Mouse (Mus musculus) cerebellum, adult 2 months (tissue): ENCODE measurements around the gene Tinagl1.

Source experiments
- CTCF ChIP-seq: fragments of 200-500 bp; IDR thresholded peaks from 2 replicates; pipeline ENCODE4 v1.5.1; 2011; ENCODE audit warnings: low read depth, mild to moderate bottlenecking, control low read depth, low read length, moderate library complexity, borderline replicate concordance; ENCODE audit not compliant: insufficient read depth
- POLR2A ChIP-seq: fragments of 200-500 bp; IDR thresholded peaks from 2 replicates; pipeline ENCODE4 v1.6.1; 2011; ENCODE audit warnings: low read length, control low read depth, borderline replicate concordance; ENCODE audit not compliant: insufficient read depth

- TF ChIP-seq CTCF (no peak), POLR2A (no peak)
Observed at GRCm38 (mm10) chr4:130128907-130129306, 46.0 kb downstream of the Tinagl1 start.
